Mouse (Mus musculus) embryo, embryonic 10 days (tissue): ENCODE measurements around the gene Ghsr.
"Not testable (repeated sequence)": the region's sequence is repeated elsewhere in the genome, so short reads cannot be mapped to it uniquely, and the experiment has no call there.

Experiments used
- DNase-seq: peaks from one replicate; pipeline ENCODE4 v3.0.0-alpha.2; 2015; ENCODE audit warnings: low spot score

Gene Ghsr

GRCm38 (mm10) chr3:27371276-27371621 is at the start of gene Ghsr:
Gene Ghsr (plus strand): TSS chr3:27371351.
- no peak for DNase-seq

GRCm38 (mm10) chr3:27322591-27322990 is 48.6 kb upstream of the Ghsr start:
- no peak for DNase-seq

GRCm38 (mm10) chr3:27323551-27323950 is 47.6 kb upstream of the Ghsr start:
- DNase-seq, result no peak

GRCm38 (mm10) chr3:27326633-27327191 is 44.4 kb upstream of the Ghsr start:
- DNase-seq, result no peak

GRCm38 (mm10) chr3:27330706-27331105 is 40.4 kb upstream of the Ghsr start:
- DNase-seq, result no peak

DNA sequence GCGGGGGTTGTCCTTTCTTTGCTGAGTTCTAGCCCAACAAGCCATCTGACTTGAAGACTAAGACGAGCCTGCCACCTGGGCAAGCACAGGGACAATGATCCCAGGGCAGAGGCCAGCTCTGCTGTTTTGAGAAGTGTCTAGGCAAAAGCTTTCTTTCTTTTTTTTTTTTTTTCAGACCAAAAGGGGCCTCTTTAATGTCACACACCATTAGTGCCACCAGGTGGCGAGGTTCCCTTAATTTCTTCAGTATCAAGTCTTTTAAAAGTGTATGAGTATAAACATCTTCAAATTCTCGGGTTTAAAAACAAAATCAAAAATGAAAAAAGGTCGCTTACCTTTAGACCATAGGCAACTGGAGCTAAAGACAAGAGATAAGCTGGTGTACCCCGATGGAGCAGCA is 32.7 kb upstream of the Ghsr start:
- peak; percentile 65 for DNase-seq

DNA sequence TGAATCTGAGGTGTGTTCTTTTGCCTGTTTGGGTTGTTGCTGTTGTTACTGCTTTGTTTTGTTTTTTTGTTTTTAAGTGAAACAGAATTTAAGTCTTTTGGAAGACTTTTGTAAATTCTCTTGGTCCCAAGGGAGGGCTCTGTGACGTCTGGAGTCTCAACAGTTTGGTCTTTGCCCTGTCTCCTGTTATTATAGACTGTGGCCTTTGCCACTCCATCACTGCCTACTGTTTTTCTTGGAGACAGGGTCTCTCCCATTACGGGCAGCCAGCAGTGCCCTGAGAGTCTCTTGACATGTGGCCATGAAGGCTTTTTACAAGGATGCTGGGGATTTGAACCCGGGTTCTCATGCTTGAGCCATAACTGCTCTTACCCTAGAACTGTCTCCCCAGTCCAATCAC is 32.3 kb upstream of the Ghsr start:
- no peak for DNase-seq

DNA sequence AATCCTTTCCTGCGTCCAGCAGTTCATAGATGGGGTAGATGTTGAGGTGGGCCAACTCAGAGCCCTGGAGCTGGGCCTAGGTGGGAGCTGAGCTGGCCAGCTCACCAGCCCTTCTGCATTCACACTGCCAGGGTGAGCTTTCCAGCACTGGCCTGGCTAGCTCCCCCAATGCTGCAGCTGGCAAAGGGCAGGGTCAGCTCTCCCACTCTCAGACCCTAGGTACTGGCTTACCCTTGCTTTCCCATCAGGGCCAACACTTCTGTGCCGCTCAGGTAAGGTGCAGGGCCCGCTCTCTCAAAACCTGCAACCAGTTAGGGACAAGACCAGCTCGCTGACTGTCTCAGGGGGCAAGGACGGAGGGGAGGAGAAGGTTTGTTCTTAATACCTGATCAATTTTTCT is 30.4 kb upstream of the Ghsr start:
- DNase-seq, result no peak

GRCm38 (mm10) chr3:27342462-27342861 is 28.7 kb upstream of the Ghsr start:
- no peak for DNase-seq

DNA sequence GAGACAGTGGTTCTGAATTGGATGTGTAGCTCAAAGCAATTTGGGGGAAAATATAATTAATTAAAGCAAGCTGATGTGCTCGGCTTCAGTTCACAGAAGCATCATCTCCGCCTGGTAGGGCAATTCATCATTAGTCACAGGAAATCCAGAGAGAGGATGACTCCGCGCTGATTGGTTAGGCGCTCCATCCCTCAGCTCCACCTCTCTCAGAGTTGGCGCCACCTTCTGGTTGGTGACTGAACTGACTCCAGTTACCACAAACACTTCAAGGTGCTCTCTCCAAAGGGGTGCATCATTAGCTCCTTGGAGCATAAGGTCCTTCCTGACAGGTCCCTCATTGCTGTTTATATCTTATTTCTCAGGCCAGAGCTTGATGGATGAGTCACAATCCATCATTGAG is 25.6 kb upstream of the Ghsr start:
- peak; percentile 39 for DNase-seq

GRCm38 (mm10) chr3:27348462-27348861 is 22.7 kb upstream of the Ghsr start:
- no peak for DNase-seq

- DNase-seq, result no peak
Observed at GRCm38 (mm10) chr3:27351105-27351504, 20.0 kb upstream of the Ghsr start.

- DNase-seq, result no peak
Observed at GRCm38 (mm10) chr3:27359100-27359720, 11.9 kb upstream of the Ghsr start.

DNA sequence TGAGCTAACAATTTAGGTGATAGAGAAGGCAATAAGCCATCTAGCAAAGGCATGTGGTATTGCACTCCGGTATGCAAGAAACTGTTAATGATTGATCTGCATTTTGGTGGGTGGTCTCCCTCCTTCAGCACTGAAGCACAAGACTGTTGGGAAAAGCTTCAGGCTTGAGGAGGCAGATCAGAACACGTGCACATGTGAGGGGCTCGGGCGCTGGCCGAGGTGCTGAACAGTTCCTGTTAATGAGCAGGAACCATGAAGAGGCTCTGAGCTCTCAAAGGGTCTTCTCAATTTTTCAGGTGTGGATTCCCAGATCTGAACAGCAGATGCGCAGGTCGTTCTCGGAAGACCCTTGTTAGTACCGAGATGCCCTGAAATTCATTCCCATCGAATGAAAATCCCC is 1.0 kb upstream of the Ghsr start:
- DNase-seq, result peak; percentile 87

- DNase-seq, result no peak
Observed at GRCm38 (mm10) chr3:27370582-27371275, 422 bp upstream of the Ghsr start.

- DNase-seq, result peak; percentile 32
Observed at GRCm38 (mm10) chr3:27371725-27372650, 837 bp downstream of the Ghsr start.

GRCm38 (mm10) chr3:27374396-27374795 is 3.2 kb downstream of the Ghsr start:
- DNase-seq, result no peak

DNA sequence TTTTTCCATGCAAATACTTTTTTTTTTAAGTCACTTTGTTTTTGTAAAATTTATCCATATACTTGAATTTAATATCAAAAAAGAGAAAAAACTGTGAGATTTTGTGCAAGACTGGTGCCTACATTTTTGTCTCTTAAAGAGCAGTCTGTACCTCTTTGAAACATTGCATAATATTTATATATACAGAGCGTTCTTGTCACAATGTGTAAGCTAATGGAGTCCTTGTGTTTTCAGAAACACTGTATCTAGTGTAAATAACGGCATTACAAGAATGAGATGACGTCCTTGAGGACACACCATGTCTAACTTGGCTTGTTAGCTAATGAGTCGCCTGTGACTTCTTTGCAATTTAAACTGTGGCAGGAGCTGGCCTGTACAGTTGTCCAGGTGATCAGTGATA is 6.8 kb downstream of the Ghsr start:
- no peak for DNase-seq

DNA sequence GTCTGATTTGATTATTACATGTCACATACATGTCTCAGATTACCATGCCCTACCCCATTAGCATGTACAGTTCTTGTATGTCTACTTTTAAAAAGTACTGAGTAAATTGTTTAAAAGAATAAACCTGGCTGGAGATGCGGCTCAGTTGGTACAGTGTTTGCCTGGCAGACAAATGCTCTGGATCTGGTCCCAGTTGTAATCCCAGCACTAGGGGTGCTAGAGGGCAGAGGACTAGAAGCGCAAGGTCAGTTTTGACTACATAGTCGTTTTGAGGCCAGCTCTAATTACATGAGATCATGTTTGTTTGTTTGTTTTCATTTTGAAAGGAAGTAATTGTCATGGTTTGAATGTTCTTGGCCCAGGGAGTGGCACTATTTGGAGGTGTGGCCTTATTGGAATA is 13.7 kb downstream of the Ghsr start:
- no peak for DNase-seq

DNA sequence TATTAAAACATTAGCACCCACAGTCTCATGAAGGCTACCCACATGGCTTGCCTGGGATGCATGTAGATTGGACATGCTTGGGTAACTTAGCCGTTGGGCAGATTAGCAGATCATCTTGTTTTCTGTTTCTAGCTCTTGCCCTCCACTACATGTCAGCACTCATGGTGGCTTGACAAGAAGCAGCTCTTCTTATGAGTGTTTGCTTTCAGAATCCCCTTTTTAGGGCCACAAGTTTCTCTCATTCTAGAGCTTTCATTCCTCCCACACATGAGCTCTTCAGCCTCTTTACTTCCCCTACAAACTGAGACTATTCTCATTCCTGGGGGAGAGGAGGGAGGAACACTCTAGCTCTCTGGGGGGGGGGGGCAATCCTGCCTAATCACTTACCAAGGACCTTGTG is 18.8 kb downstream of the Ghsr start:
- no peak for DNase-seq

DNA sequence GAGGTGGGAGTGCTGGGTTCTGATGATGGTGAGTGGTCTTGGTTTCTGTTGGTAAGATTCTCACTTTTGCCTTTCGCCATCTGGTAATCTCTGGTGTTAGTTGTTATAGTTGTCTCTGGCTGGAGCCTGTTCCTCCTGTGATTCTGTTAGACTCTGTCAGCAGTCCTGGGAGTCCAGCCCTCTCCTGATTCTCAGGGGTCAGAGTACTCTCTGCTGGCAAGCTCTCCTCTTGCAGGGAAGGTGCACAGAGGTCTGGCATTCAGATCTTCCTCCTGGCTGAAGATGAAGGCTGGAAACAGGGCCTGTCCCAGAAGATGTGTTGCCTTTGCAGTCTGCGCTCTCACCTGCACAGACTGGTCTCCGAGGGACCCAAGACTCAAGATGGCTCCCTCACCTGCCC is 29.8 kb downstream of the Ghsr start:
- not testable (repeated sequence) for DNase-seq

GRCm38 (mm10) chr3:27406440-27406839 is 35.3 kb downstream of the Ghsr start:
- no peak for DNase-seq

DNA sequence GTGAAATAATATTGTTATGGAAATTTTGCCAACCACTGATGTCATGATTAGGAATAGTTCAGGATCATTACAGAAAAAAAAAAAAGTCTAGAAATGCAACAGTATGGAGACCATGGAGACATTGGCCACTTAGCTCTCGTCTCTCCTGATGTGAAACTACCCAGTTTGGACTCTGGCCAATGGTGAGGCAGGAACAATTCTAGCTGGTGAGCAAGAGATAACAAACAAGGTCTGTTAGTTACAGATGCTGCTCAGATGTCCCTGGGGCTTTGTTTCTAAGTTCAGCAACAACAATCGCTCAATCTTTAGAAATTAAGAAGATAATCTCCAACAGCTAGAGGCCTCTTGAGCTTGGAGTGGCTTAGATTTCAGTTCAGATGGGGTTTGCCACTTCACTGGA is 37.4 kb downstream of the Ghsr start:
- no peak for DNase-seq
